Mouse (Mus musculus): ENCODE measurements at regions not wholly inside any gene's neighbourhood (a gene's known extent, or its start where the extent isn't known, plus 50 kb on each side); places are given as distances from the start of the nearest gene placed in this dataset.
A peak's percentile ranks its signal among the peaks of the same experiment; 100 is the strongest.

- DNase-seq (ENCODE audit: low read depth), result no peak
These were observed 153.6 kb downstream of the Snx19 start for GRCm38 (mm10) chr9:30580500-30580899.

GRCm38 (mm10) chr9:30578213-30578612, 151.3 kb downstream of the Snx19 start:
- DNase-seq (ENCODE audit: low read depth), result no peak

GRCm38 (mm10) chr9:30577243-30577642, 150.3 kb downstream of the Snx19 start:
- no peak for DNase-seq (ENCODE audit: low read depth)

- DNase-seq (ENCODE audit: low read depth), result no peak
These were observed 148.6 kb downstream of the Snx19 start for GRCm38 (mm10) chr9:30575531-30575930.

DNA sequence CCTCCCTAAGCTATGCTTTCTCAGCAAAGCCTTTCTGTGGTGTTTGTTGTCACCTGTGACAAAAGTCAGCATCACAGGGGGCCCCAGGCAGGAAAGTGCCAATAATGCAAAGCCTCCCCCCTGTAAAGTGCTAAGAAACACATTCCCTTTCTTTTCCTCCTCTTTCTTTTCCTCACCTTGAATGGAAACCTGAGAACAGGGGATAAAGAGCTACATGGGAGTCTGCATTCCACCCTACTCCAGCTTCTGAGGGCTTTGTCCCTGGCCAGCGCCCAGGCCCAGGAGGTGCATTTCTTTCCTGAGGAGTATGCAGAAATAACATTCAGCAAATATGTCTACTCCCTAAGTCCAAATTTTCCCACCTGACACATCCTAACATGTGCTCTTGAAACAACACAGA, 146.4 kb downstream of the Snx19 start:
- DNase-seq (ENCODE audit: low read depth), result no peak

GRCm38 (mm10) chr9:30571014-30571413, 144.1 kb downstream of the Snx19 start:
- peak; percentile 67 for DNase-seq (ENCODE audit: low read depth)

DNA sequence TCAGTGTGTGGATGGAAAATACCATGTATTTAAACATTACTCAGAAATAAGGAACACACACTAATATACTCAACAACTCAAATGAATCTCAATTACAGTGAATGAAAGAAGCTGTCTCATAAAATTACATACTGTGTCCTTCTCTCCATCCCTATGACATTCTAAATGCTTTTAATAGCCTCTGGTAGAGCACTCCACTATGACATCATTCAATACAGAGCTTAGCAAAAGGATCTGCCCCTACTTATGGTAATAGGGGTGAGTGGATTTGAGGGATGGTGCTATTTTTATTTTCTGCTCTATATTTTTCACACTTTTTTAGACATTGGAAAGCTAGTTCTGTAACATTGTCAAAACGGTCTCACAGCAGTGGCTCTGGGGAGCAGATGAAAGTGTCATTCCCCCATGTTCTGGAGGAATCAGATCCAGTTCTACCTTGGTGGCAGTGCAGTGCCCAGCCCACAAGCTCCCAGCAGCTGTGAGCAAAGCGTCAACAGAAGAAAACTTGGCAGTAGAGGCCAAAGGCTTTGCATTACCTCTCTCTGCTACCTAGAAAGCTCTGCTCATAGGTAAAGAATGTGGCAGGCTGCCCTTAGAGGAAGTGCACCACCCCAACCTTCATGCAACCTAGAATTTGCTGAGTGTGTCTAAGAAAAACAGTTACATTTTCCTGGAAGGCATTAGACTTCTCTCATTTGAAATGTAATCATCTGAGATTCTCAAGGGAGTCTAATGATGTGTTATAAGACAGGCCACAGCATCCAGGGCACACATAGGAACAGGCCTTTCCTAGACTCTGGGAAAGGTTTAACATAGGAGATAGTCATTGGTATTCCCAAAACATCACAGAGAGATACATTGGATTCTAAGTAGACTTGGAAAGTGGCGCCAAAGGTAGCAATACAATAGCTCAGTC, 138.1 kb downstream of the Snx19 start:
- no peak for DNase-seq (ENCODE audit: low read depth)

GRCm38 (mm10) chr9:30563399-30563798, 136.5 kb downstream of the Snx19 start:
- no peak for DNase-seq (ENCODE audit: low read depth)

- no peak for DNase-seq (ENCODE audit: low read depth)
These were observed 128.0 kb downstream of the Snx19 start for GRCm38 (mm10) chr9:30554908-30555307.

DNA sequence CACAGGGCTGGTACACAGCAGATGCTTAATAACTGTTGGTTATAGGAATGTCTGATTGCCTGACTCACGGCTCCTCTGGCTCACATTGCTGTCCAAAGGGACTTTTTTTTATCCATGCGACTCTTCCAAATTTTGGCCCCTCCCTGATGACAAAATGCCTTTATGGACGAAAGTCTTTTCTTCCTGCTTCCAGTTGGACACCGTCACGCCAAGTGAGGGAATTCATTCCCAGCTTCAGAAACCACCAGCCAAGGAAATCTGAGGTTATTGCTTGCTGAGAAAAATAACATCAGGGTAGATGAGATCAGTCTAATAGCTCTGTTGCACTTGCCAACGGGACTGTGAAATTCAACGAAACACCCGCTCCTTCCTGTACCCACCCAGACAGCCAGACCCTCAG, 125.8 kb downstream of the Snx19 start:
- no peak for DNase-seq (ENCODE audit: low read depth)

DNA sequence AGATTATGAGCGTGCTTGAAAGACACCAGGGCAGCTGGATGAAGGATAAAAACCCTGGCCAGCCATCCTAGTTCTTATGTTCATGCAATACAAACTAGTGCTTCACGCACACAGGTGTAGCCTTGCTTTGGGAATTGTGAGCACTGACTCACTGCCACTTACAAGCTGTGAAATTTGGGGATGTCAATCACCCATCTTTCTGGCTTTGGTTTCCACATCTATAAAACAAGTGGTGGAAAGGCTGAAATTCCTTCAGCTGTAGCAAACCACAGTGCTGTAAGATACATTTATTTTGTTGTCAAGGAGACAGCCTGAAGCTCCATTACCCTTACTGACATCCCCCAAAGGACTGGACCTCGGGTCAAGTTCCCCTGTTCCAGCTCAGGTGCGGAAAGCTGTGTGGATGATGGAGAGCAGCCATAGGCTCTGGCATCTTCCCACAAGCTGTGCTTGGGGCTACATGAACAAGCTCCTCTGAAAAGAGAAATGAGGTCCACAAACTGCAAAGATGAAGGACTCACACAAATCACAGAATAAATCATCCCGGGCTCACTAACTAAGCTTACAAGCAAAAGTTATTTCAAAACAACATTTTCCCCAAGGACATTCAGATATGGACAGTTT, 123.1 kb downstream of the Snx19 start:
- no peak for DNase-seq (ENCODE audit: low read depth)

- no peak for DNase-seq (ENCODE audit: low read depth)
These were observed 113.0 kb downstream of the Snx19 start for GRCm38 (mm10) chr9:30539858-30540257.

- no peak for DNase-seq (ENCODE audit: low read depth)
These were observed 109.7 kb downstream of the Snx19 start for GRCm38 (mm10) chr9:30536508-30537100.

DNA sequence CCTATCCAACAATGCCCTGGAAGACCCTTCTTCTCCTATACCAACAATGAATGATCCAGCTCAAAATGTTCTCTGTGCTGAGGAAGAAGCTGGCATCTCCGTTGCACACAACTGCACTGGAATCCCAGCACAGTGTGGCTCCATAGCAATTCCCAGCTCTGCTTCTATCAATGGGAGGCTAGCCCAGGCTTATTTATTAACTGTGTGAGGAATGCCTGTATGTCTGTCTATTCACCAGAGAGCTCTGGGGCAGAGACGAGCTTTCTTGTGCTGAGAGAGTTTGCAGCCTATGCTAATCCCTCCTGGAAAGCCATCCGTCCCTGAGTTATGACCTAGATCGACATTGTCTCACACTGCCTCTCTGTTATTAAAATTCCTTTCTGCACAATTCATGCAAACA, 108.1 kb downstream of the Snx19 start:
- no peak for DNase-seq (ENCODE audit: low read depth)

- DNase-seq (ENCODE audit: low read depth), result no peak
These were observed 107.0 kb downstream of the Snx19 start for GRCm38 (mm10) chr9:30533780-30534343.

- no peak for DNase-seq (ENCODE audit: low read depth)
These were observed 106.3 kb downstream of the Snx19 start for GRCm38 (mm10) chr9:30533091-30533779.

DNA sequence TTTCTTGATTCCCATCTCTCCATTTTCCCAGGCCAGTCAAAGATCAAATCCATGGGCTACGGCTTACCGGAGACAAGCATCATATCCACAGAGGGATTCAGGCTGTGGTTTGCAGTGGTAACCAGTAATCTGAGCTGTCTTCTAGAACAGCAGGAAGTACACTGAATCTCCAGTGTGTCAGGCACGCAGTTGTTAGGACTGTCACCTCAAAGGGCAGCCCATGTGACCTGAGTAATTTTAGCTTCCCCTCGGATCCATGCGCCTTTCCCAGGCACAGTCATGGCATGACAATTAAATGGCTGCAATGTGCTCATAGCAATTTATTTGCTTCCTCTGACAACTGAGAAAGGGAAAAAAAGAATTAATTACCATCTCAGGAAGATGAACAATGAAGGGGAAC, 98.2 kb downstream of the Snx19 start:
- DNase-seq (ENCODE audit: low read depth), result no peak

DNA sequence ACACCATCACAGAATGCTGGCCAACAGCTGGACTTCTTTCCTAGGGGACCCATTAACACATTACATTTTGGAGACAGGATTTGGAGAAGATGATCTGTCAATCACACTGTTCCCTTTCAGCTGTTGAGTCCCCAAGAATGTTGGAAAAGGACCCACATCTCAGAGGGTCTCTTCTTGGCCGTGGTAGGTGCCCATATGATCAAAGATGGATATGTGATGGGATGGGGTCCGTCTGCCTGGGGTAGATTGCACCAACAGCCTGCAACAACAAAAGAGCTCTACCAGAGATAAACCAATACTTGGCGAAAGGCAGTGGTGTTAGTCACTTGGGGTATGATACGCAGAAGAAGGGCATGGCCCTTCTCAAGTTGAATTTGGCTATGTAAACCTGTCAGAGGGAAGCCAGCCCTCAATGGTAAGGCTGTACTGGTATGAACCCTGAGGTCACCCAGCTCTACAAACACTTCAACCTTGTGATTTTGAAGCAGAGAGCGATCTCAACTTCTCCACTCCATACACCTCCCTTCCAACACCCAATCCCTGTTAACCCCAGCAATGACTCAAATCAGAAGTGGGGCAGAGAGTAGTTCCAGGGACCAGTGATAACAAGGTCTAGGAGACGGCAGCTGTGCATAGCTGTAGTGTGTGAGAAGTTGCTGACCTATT, 97.6 kb downstream of the Snx19 start:
- DNase-seq (ENCODE audit: low read depth), result no peak

DNA sequence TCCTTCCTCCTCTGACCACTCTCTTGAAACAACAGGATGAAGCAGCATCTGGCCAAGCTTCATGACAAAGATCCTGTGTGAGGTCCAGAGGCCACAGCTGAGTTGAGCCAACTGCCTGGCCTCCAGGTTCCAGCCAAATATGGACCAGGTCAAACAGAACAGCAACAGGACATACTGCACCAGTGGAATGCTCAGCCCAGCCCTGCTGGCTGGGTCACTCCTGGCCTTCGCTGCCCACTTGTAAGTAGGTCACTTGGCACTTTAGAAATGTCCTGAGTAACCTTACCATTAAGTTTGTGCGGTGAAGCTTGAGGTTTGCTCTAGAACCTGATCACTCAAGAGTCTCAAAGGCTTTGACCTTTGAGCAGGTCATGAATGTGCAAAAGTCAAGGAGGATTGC, 96.9 kb downstream of the Snx19 start:
- DNase-seq (ENCODE audit: low read depth), result no peak

DNA sequence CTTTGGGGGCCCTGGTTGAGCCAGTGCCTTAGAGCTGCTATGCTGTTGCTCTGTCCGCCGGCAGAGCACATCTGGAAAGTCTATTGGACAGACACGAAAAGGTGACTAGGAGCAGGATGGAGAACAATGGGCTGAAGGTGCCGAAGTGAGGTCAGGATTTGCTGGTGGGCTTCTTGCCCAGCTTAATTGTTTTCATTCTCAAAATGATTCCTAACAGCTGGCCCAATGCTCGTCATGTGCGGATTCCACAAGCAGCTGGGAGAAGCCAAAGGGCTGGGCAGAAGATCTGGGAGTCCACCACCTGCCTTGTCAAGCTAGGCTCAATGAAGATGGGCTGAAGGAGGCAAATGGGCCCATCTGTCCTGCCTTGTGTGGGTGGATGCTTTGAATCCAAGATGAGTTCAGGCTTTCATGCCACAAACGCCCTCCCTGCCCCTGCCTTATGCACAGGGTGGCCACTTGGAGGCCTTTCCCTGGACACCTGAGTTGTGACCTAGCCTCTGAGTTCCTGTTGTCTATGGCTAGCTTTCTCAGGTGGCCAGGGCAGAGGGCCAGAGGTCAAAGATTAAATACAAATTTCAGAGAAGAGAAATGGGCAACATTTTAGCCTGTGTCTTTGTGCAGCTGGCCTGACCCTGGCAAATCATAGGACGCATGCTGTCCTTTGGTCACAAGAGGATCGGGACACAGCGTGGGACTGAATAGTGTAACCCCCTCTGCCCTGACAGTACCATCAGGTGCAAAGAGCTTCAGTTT, 95.9 kb downstream of the Snx19 start:
- no peak for DNase-seq (ENCODE audit: low read depth)
